Comparison of ENCODE assay signal across 9 mouse cellular contexts in genomic region chr13:54331825-54332675, GRCm38 (mm10). TPM values are rescaled to one million over a fixed set of nuclear protein-coding genes. Genes with fewer than 3 reads are reported as not detected.
A peak's percentile ranks its signal among the peaks of the same experiment; 100 is the strongest.
DNase-seq lines count a peak whose midpoint lies in the region; ATAC-seq and TF ChIP-seq lines count a peak whose summit lies in the region.
"Had no signal": no experiment of that assay in that cellular context is flagged by ENCODE, and none has a peak within 500 bp of the region (broad histone marks: within the 10 kb centered on the region; RNA-seq: fewer than 3 reads in every experiment).

No protein-coding gene starts in this region.

- no peak for ATAC-seq in liver, postnatal 0 days
- ATAC-seq in intestine, postnatal 0 days, result peak; percentile 48; the same call in 1 of the 2 replicates
- ATAC-seq in limb, embryonic 15.5 days (ENCODE audit: insufficient number of reproducible peaks, low FRiP score, low TSS enrichment, low read depth), result peak; percentile 87

- H3K79me2 ChIP-seq in liver, adult 2 months (ENCODE audit: control insufficient read depth, insufficient read depth, low read length), result no peaks in the 10 kb centered on the region

- H3K4me3 ChIP-seq in liver, adult 2 months (ENCODE audit: insufficient read depth, low read depth, low read length), result no peak overlapping the region
- no peak overlapping the region for H3K4me3 ChIP-seq in liver, postnatal 0 days (ENCODE audit: low read depth, low read length)
- no peak overlapping the region for H3K4me3 ChIP-seq in intestine, postnatal 0 days (ENCODE audit: low read depth, low read length)
- H3K4me3 ChIP-seq in limb, embryonic 15.5 days, result no peak overlapping the region

- no peak for TF ChIP-seq EP300 in liver, postnatal 0 days (IDR thresholded peaks at IDR 0.05; ENCODE audit: low read depth)

- DNase-seq in liver, adult 2 months (ENCODE audit: extremely low read depth, low read depth, low spot score), result peak; percentile 9
- DNase-seq in liver, postnatal 0 days, result no peak
- DNase-seq in gastrocnemius, postnatal 4 days (ENCODE audit: low spot score in 2 of 2), result peak; percentile 75 to 86
- peak; percentile 50 for DNase-seq in ovary, postnatal 14 days (ENCODE audit: low spot score)
- no peak for DNase-seq in thymus, postnatal 36 days
- DNase-seq in cerebellum, adult 9-11 months, result no peak

- TF ChIP-seq CTCF in liver, adult 2 months (IDR thresholded peaks at IDR 0.05; ENCODE audit: low read depth, low read length), result no peak
- TF ChIP-seq CTCF in liver, postnatal 0 days (IDR thresholded peaks at IDR 0.05; ENCODE audit: low read depth), result no peak
- no peak for TF ChIP-seq CTCF in intestine, postnatal 0 days (IDR thresholded peaks at IDR 0.05; ENCODE audit: low read depth)

- no peak overlapping the region for H3K4me2 ChIP-seq in liver, postnatal 0 days (ENCODE audit: low read depth, low read length)
- H3K4me2 ChIP-seq in intestine, postnatal 0 days (replicated peaks; ENCODE audit: low read depth), result no peak overlapping the region
- peak overlapping the region; percentile 17; the same call in 1 of the 2 replicates for H3K4me2 ChIP-seq in limb, embryonic 15.5 days

- WGBS in liver, adult 2 months, result 84% methylated on average over 22 of the region's 22 CpGs
- WGBS in liver, postnatal 0 days (ENCODE audit: insufficient replicate concordance), result 80% methylated on average over 22 of the region's 22 CpGs
- WGBS in intestine, postnatal 0 days, result 59% methylated on average over 22 of the region's 22 CpGs
- WGBS in limb, embryonic 15.5 days, result 44% methylated on average over 22 of the region's 22 CpGs

- no peaks in the 10 kb centered on the region for H3K4me1 ChIP-seq in liver, adult 2 months (ENCODE audit: control insufficient read depth, insufficient read depth, low read length)
- H3K4me1 ChIP-seq in liver, postnatal 0 days (ENCODE audit: insufficient read depth), result no peaks in the 10 kb centered on the region
- no peaks in the 10 kb centered on the region for H3K4me1 ChIP-seq in intestine, postnatal 0 days (replicated peaks; ENCODE audit: control insufficient read depth, insufficient read depth, low read length)
- peaks cover 25% of the 10 kb centered on the region for H3K4me1 ChIP-seq in limb, embryonic 15.5 days

- no peaks in the 10 kb centered on the region for H3K36me3 ChIP-seq in liver, adult 2 months (ENCODE audit: control insufficient read depth, insufficient read depth, low read length)
- H3K36me3 ChIP-seq in liver, postnatal 0 days (replicated peaks; ENCODE audit: insufficient read depth, low read length), result no peaks in the 10 kb centered on the region
- no peaks in the 10 kb centered on the region for H3K36me3 ChIP-seq in intestine, postnatal 0 days (ENCODE audit: control insufficient read depth, insufficient read depth)
- no peaks in the 10 kb centered on the region for H3K36me3 ChIP-seq in limb, embryonic 15.5 days
- H3K36me3 ChIP-seq: G1E had no signal

- no peak for TF ChIP-seq POLR2A in liver, adult 2 months (IDR thresholded peaks at IDR 0.05; ENCODE audit: extremely low read depth, insufficient read depth, low read length)

- H3K9me3 ChIP-seq in liver, postnatal 0 days (ENCODE audit: low read length), result no peaks in the 10 kb centered on the region
- H3K9me3 ChIP-seq in intestine, postnatal 0 days (ENCODE audit: control insufficient read depth), result no peaks in the 10 kb centered on the region
- no peaks in the 10 kb centered on the region for H3K9me3 ChIP-seq in limb, embryonic 15.5 days

- H3K27ac ChIP-seq in liver, adult 2 months (replicated peaks; ENCODE audit: insufficient read depth, low read depth, low read length), result no peak overlapping the region
- no peak overlapping the region for H3K27ac ChIP-seq in liver, postnatal 0 days (ENCODE audit: low read depth)
- H3K27ac ChIP-seq in intestine, postnatal 0 days (ENCODE audit: low read depth, low read length), result 0 out of 2 replicates have a peak overlapping the region, but pooled peaks have one; percentile 8
- peak overlapping the region; percentile 82 for H3K27ac ChIP-seq in limb, embryonic 15.5 days

- no peak overlapping the region for H3K9ac ChIP-seq in liver, adult 2 months (ENCODE audit: low read depth, low read length)
- no peak overlapping the region for H3K9ac ChIP-seq in liver, postnatal 0 days (replicated peaks)
- no peak overlapping the region for H3K9ac ChIP-seq in intestine, postnatal 0 days (ENCODE audit: low read depth, low read length)
- H3K9ac ChIP-seq in limb, embryonic 15.5 days, result no peak overlapping the region

- H3K27me3 ChIP-seq in liver, adult 2 months (ENCODE audit: control insufficient read depth, insufficient read depth, low read length), result no peaks in the 10 kb centered on the region
- H3K27me3 ChIP-seq in liver, postnatal 0 days (ENCODE audit: insufficient read depth, low read length), result no peaks in the 10 kb centered on the region
- H3K27me3 ChIP-seq in intestine, postnatal 0 days (replicated peaks; ENCODE audit: control insufficient read depth, insufficient read depth, low read length), result no peaks in the 10 kb centered on the region
- H3K27me3 ChIP-seq in limb, embryonic 15.5 days, result no peaks in the 10 kb centered on the region

RNA-seq across cellular contexts. Expression of gene Cplx2, which starts 39.1 kb away (rescaled TPM):
- 0.37 and 0.54 TPM in 2 replicates for total RNA-seq in liver, adult 2 months (2014; rRNA removed)
- polyA plus RNA-seq in liver, adult 2 months (2012; rRNA removed), result 0.57 and 0.81 TPM in 2 replicates
- polyA plus RNA-seq in liver, postnatal 0 days (2015; fragmentation: Nextera tagmentation; extraction: Ambion mirVana), result 0.89 and 0.97 TPM in 2 replicates
- 10 to 100 TPM; 12.8 to 13.4 TPM for total RNA-seq in gastrocnemius, postnatal 4 days (2021)
- polyA plus RNA-seq in intestine, postnatal 0 days (2015; fragmentation: Nextera tagmentation; extraction: Ambion mirVana), result 2.2 and 2.6 TPM in 2 replicates
- polyA plus RNA-seq in limb, embryonic 15.5 days (2015; fragmentation: Nextera tagmentation; extraction: Ambion mirVana), result 3.9 and 4.1 TPM in 2 replicates
- total RNA-seq: G1E had no signal
- polyA plus RNA-seq: G1E had no signal

Comparison
In these comparisons a context has a peak if more than half of its experiments do, and no peak if none do; other contexts are left out.
1. DNase-seq: peak in liver, adult 2 months (single experiment), gastrocnemius, postnatal 4 days (2 of 2) and ovary, postnatal 14 days (single experiment); none in liver, postnatal 0 days (single experiment), thymus, postnatal 36 days (0 of 2) and cerebellum, adult 9-11 months (single experiment).
2. H3K27ac ChIP-seq: peak in intestine, postnatal 0 days (single experiment) and limb, embryonic 15.5 days (single experiment); none in liver, adult 2 months (single experiment) and liver, postnatal 0 days (single experiment).